Mouse (Mus musculus) gastrocnemius, postnatal 4 days (tissue): ENCODE results near the gene Rassf4. TPM values are rescaled to one million over a fixed set of nuclear protein-coding genes. Genes with fewer than 3 reads are reported as not detected.
"Not testable (repeated sequence)": the region's sequence is repeated elsewhere in the genome, so short reads cannot be mapped to it uniquely, and the experiment has no call there.

Experiments used
- DNase-seq, 2 experiments: peaks; one replicate each; pipeline ENCODE4 v3.0.0; 2021 to 2022; ENCODE audit warnings: low spot score in 2 of 2, mixed read lengths in 2 of 2
- total RNA-seq, 2 experiments: library from RNA; stranded (reverse); gene quantifications; 2 replicates each; pipeline ENCODE4 v1.2.3; 2021

The Rassf4 gene
- total RNA-seq, 2 experiments from 2014 or later = 14.5 to 14.7 TPM

DNA sequence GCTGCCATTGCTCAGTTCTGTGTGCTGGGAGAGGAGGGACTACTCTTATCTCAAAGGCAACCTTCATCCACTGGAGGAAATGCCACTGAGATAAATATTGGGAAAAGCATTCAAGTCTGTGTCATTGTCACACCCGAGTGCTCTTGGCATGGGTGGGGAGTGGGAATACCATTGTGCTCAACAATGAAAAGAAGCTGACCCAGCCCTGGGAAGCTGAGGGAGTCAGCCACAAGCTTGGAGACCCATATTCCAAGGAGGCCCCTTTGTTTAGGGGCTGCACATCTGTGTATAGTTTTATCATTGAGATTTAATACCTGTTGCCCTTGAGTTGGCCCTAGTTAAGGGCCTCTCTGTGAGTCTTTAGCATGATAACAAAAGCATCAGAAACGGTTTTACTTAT, 34.1 kb downstream of the Rassf4 start:
- no peak for DNase-seq

GRCm38 (mm10) chr6:116638871-116639270, 34.9 kb downstream of the Rassf4 start:
- no peak for DNase-seq

GRCm38 (mm10) chr6:116637496-116637895, 36.3 kb downstream of the Rassf4 start:
- no peak for DNase-seq

DNA sequence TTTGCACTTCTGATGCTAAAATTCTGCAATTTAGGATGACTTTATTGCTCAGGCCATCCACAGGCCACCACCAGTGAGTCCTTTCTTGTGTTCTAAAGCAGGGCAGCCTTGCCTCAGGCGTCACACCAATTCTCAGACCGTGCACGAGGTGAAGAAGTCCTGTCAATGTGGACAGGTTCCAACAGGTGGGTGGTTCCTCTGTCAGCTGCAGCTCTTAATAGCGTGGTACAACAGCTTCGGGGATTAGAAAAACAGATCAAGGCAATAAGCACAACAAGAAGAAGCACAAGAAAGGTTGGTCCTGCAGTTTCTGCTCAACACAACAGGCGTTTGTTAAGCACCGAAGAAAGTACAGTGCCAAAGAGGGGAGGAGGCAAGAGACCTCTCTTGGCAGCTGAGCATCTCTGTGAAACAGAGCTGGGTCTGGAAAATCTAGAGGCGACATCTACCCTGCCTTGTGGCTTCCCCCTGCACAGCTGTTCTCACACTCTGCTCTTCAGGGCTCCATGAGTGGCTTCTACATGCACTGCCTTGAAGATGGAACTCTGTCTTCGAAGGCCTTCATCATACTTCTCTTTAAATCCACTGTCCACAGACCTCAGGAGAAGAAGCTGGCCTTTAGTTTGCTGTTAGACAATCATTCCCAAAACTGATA, 37.0 kb downstream of the Rassf4 start:
- DNase-seq = no peak

DNA sequence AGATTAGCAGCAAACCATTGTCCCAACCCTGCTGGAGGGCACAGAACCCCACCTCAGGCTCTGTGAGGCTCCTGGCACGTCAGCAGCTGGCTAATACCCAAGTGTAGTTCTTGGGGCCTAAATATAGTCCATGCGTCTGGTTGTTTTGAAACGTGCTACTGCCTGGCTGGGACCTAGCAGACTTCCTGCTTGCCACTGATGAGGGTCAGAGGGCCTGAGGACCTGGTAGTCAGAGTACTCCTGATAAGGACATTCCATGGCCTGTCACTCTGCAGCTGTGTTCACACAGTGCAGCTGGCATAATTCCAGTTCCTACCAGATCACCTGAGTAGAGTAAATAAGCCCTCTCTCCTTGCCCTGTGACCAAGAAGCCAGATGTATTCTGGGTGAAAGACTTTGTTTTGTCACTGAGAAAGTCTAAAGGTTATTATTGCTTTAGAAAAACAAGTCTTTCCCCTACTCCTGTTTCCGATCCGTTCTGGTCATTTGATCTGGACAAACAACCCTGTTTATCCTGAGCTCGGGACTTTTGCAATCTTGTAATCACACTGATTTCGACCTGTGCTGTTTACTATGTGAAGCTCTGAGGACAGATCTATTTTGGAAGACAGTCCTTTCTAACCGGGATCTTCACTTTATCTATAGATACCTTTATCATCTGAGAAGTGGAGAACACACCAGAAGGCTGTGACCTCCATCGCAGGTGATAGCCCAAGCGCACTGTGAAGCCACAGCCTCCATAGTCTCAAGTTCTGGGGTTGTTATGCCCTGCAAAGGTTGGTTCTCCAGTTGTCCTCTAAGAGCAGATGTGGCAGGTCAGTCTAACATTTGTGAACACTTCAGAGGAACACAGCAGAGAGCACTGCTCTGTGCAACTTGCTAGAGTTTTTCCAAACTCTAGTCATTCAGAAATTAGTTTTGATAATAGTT, 38.2 kb downstream of the Rassf4 start:
- peak in 1 of 2 experiments; percentile 39 for DNase-seq

GRCm38 (mm10) chr6:116633741-116634695, 39.7 kb downstream of the Rassf4 start:
- no peak for DNase-seq

DNA sequence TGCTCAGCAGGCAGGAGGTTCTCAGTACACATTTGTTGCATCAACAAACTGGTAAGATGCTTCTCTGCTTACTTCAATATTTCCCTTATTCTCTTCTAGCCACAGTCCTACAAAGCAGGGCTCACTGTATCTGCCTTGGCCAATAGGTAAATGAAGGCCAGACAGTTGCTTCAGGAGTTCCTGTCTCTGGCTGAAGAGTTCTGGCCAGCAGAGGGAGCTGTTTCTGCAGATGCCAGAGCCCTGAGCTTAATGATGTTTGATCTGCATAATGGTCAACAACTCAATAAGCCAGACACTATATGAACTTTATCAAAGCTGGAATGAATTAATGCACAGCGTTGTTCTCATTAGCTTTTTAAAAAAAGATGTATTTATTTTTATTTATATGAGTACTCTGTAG, 41.6 kb downstream of the Rassf4 start:
- peak in 1 of 2 experiments; percentile 72 for DNase-seq

GRCm38 (mm10) chr6:116629766-116630165, 44.0 kb downstream of the Rassf4 start:
- DNase-seq = no peak

- peak; percentile 50 to 79 for DNase-seq
These were observed 45.1 kb downstream of the Rassf4 start, which contains the start of gene Zfp422 for GRCm38 (mm10) chr6:116628539-116629171. TSS of gene Zfp422 (minus strand) at chr6:116628999.

- no peak for DNase-seq
These were observed 45.7 kb downstream of the Rassf4 start for GRCm38 (mm10) chr6:116628095-116628494.

- not testable (repeated sequence) for DNase-seq
These were observed 47.3 kb downstream of the Rassf4 start for GRCm38 (mm10) chr6:116626417-116626816.

DNA sequence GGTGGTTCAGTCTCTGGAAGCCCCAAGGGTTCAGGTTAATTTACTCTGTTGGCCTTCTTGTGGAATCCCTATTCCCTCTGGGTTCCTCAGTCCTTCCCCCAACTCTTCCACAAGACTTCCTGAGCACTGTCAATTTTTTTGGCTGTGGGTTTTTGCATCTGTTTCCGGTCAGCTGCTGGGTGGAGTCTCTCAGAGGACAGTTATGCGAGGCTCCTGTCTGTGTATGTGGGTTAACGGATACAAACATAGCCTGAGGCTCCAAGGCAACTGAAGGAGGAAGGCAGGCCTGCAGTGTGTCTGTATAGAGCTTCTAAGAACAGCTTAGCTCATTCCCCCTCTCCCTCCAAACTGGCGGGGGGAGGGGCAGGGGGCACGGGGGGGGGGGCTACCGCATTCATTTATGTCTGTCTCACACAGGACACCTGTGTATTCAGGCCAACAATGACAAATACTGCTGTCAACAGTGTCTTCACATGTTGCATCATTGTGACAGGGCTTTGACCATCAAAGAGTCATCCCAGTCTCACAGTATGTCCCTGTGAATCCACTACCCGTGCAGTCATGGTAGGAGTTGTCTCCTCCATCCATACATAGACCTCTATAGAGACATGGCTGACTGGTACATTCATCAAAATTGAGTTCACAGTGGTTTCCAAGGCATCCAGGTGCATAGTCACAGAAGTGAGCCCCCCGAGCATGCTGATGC, 52.3 kb downstream of the Rassf4 start:
- no peak for DNase-seq

GRCm38 (mm10) chr6:116618073-116618472, 55.7 kb downstream of the Rassf4 start:
- no peak for DNase-seq

GRCm38 (mm10) chr6:116615719-116616118, 58.0 kb downstream of the Rassf4 start:
- no peak for DNase-seq

DNA sequence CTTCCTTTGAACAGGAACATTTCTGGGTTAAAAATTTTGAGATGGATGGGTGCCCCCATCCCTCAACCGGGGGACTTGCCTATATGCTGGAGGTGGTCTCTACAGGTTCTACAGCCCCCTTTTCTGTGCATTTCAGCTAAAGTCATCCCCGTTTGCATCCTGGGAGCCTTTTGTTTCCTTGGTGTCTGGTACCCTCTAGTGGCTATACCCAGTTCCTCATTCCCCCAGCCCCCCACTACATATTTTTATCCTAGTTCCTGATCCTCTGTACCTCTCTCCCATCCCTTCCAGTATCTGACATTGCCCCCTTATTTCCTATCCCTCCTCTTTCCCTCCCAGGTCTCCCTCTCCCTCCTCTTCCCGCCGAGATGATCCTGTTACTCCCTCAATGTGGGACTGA, 66.5 kb downstream of the Rassf4 start:
- DNase-seq = no peak

- DNase-seq = not testable (repeated sequence)
These were observed 72.8 kb downstream of the Rassf4 start for GRCm38 (mm10) chr6:116600969-116601368.

GRCm38 (mm10) chr6:116584095-116584494, 89.7 kb downstream of the Rassf4 start, which contains the start of gene Olfr215:
TSS of gene Olfr215 (minus strand) at chr6:116584195.
- no peak for DNase-seq
